Mouse (Mus musculus) c-Kit-positive CD71-negative TER-119-negative erythroid progenitor cells, embryonic 14.5 days (primary cell): ENCODE measurements around the gene Kctd6.

Experiments used
- DNase-seq: peaks from one replicate; pipeline ENCODE4 v3.0.0-alpha.2; 2013; ENCODE audit warnings: low read depth

Gene Kctd6

GRCm38 (mm10) chr14:8214299-8215207, 613 bp downstream of the Kctd6 start:
- DNase-seq = no peak

- no peak for DNase-seq
These were observed 1.4 kb downstream of the Kctd6 start for GRCm38 (mm10) chr14:8215208-8215778.

DNA sequence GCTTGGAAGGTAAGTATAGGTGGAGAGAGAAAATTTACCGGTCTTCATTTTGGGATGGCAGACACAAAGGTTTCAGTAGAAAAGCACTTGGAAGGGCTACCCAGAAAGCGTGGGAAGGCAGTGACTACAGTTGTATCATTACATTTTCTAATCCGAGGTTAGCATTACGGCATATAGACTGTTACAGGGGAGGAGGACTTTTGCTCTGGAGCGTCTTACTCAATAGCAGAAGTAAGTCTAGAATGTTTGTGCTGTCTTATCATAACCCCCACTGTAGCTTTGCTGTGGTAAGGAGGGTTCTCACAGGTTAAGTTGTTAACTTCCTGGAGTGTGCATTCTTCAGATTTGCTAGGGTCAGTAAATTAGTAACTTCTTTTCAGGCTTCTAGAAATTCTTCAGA, 2.2 kb downstream of the Kctd6 start:
- DNase-seq = no peak

DNA sequence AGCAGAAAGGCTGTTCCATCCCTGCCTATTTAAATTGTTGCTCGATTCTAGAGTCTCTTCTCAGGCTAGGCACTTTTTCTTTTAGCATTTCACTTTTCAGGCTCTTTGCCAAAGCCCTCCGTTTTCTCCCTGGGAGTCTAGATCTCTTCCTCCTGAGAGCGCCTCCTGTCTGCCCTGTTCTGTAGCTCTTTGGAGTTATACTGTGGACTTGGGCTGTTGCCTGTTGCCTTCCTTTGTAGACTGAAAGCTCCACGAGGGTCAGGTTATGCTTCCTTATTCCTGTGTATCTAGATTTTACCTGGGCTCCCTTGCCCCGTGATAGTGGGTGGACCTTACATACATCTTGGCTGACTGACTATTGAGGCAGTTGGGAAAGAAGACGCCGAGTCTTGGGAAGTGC, 4.3 kb downstream of the Kctd6 start:
- no peak for DNase-seq

- DNase-seq = no peak
These were observed 4.9 kb downstream of the Kctd6 start for GRCm38 (mm10) chr14:8218730-8219380.

DNA sequence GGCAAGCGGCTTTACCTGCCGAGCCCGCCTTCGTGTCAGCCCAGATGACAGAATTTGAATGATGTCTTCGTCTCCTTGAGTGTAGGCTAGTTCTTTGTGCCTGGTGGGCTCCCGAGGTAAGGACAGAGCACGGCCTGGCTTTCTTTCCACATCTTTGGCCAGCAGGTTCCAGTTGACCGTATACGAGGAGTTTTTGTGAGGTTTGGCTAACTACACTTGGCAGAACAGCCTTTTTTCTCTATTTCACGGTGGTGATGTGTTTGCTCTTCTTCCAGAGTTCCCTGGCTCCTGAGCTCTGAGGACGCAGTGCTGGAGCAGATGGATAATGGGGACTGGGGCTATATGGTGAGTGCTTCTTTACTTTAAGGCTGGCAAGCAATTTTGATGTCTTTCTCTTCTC, 5.9 kb downstream of the Kctd6 start:
- DNase-seq = no peak

DNA sequence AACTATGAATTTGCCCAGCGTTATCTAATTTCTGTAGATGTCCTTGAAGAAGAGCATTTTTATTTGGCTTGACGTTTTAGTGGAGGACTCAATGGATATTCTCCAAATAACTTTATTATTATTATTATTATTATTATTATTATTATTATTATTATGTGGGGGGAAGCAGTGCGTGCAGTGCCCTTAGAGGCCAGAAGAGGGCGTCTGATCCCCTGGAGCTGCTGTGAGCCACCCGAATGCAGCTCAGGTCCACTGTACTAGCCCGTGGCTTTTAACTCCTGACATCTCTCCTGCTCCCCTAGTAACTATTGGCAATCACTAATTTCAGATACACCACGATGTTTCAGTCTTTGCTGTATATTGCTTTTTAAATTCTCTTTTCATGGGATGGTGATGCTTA, 6.4 kb downstream of the Kctd6 start:
- DNase-seq = no peak

GRCm38 (mm10) chr14:8220912-8221311, 7.0 kb downstream of the Kctd6 start:
- DNase-seq = no peak

DNA sequence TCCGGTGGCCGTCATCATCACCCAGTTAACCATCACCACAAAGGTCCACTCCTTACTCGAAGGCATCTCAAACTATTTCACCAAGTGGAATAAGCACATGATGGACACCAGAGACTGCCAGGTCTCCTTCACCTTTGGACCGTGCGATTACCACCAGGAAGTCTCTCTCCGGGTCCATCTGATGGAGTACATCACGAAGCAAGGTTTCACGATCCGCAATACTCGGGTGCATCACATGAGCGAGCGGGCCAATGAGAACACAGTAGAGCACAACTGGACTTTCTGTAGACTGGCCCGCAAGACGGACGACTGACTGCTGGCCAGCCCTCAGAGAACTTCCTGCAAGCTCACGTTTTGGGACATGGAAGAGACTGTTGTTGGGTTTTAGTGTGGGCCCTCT, 8.6 kb downstream of the Kctd6 start:
- DNase-seq = no peak

DNA sequence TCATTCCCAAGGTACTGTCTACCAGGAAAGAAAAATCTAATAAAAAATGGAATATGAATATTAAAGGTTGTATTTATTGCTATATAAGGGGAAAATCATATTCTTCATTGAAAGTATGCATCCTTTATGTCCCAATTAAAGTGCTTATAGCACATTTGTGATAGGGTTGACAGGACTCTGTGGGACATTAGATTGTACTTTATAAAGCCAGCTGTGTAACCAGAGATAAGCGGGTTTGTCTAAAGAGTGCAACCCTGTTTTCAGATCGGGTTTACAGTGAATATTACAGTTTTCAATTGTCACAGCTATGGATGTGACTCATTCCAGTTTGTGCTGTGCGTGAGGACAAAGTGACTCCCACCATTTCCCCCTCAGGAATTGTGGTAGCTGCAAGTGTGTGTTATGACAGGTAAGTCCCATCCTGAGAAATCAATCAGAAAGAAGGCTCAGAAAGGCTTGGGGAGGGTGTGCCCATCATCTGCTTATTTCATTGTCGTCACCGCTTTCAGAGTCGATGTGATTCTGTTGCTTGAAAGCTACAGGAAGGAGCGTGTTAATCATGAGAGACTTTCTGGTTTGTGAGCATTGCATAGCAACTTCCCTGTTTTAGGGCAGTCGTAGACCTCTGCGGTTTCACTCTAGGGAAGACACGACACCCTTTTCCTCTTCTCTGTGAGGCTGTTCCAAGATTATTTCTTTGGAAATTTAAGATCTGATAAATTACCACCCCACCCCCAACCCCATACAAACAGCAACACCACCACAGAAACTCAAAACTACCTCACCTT, 9.8 kb downstream of the Kctd6 start:
- DNase-seq = no peak

DNA sequence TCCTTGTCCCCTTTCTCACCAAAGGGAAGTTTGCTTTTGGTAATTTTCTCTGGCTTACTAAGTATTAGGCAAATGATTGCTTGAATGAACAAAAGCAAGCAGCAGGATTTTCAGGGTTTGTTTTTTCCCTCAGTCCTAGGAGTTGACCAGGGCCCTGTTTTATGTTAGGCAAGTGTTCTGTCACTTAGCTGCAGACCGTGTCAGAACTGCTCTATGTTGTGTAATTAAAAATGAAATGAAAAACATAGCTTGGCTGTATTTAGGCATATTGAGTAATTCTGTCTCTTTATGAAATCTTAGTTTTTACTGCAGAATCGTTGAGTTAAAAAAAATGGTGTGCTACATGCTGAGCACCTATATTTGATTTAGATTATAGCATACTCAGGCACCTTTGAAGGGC, 10.9 kb downstream of the Kctd6 start:
- DNase-seq = no peak

GRCm38 (mm10) chr14:8229367-8230019, 15.6 kb downstream of the Kctd6 start:
- no peak for DNase-seq

DNA sequence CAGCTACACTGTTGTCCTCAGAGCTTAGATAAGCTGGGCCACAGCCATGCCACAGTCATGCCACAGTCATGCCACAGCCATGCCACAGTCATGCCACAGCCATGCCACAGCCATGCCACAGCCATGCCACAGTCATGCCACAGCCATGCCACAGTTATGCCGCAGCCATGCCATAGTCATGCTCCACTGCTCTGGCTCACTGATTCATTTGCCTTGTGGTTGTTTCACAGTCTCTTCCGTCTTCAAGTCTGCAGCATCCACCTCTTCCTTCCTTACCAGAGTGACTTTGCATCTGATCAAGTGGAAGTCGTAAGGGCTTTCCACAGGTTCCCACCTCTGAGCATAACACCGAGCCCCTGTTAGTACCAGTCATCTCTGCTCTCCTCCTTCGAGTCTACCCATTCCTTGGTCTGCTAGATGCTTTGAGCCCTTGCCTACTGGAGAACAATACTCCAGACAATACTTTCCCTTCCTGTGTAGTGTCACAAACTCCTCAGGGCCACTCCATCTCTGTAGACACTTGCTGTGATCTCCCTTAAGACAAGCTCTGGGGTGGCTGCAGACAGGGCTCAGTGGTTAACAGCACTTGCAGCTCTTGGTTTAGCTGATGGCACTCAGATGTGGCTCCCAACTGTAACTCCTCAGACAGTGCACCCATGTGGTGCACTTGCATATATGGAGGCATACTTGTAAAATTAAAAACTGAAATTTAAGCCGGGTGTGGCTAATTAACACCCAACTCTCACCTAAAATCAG, 18.4 kb downstream of the Kctd6 start:
- DNase-seq = no peak

GRCm38 (mm10) chr14:8233252-8233651, 19.3 kb downstream of the Kctd6 start:
- DNase-seq = no peak

GRCm38 (mm10) chr14:8241816-8242215, 27.9 kb downstream of the Kctd6 start:
- DNase-seq = no peak

- no peak for DNase-seq
These were observed 28.5 kb downstream of the Kctd6 start for GRCm38 (mm10) chr14:8242388-8242920.

DNA sequence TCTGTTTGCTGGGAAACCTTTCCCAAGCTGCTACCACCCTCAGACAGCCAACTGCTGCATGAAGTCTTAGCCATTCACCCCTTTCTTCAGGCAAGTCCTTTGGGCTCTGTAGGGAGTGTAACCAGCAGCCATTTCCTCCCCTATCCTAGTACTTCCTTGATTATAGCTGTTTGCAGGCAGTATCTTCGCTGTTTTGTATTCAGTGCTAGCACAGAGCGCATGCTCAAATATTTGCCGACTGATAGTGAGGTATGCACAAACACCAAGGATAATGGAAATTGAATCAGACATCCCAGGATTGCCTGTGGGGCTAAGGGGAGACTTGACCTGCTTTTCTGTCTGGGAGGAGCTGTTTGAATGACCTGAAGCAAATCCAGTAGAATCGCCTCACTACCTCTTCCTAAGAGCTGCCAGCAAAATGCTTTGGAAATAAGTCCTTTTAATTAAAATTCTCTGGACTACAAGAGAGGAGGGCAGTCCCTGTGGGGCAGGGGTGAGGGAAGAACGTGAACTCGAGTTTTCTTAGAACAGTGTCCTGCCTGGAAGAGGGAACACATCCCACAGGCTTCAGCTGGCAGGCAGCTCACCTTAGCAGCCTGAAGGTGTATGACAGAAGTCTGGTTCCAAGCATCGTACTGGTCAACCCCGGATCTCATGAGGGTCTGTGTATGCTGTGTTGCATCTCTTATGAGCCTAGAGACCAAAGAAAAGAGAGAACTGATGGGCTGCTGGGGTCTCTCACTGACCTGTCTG, 29.4 kb downstream of the Kctd6 start:
- DNase-seq = no peak

DNA sequence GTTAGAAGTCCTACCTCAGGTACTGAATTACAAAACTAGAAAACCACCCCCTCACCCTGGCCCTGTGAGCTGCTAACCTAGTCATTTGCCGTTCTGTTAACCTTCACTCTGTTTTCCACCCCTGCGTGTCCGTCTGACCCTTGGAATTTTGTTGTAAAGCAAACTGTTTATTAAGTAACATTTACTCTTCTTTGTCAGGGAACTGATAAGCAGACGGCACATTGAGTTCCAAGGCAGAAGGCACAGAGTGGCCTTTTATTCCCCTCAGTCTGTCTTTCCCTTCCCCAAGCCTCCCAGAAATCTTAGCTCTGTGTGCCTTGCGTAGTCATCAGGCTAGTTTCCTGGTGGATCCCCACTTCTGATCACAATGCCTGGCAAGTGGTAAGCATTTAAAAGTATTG, 30.3 kb downstream of the Kctd6 start:
- DNase-seq = no peak

- DNase-seq = no peak
These were observed 32.9 kb downstream of the Kctd6 start for GRCm38 (mm10) chr14:8246878-8247277.

GRCm38 (mm10) chr14:8249206-8249605, 35.3 kb downstream of the Kctd6 start:
- no peak for DNase-seq
